Mouse (Mus musculus): ENCODE measurements at regions not wholly inside any gene's neighbourhood (a gene's known extent, or its start where the extent isn't known, plus 50 kb on each side); places are given as distances from the start of the nearest gene placed in this dataset.

DNA sequence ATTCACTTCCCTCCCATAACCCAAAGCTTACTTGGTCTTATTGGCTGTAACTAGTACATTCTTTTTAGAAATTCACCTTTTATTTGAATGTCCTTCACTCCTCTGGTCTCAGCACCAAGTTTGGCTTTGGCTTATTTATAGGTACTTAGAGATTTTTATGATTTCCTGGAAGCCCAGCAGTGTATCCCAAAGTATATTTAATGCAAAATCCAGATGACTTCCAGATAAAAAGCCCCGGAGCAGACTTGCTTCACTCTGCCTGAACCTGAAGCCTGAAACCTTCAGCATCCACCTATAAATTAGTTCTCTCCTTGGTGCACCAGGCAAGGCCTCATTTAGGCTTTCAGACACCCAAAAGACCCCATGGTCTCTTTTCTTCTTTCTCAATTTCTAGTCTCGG, 250.8 kb downstream of the Tle4 start:
- no peak for DNase-seq

DNA sequence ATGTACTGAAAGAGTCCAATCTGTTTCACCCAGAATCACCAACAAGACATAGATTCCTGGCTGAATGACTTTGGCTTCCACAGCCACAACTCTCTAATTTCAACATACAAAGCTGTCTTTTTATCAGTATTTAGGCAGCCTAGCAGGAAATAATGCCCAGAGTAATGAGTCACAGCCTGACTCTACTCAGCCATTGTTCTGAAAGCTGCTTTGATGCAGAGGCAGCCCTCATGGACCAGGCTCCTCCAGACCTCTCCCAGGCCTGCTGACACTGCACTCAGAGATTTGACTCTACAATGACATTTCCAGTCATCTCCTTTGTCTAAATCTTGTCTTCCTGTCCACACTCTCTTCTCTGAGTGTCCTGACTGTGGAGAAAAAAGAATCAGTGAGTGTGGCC, 250.4 kb downstream of the Tle4 start:
- DNase-seq, result no peak

GRCm38 (mm10) chr19:14349753-14350152, 248.1 kb downstream of the Tle4 start:
- no peak for DNase-seq

DNA sequence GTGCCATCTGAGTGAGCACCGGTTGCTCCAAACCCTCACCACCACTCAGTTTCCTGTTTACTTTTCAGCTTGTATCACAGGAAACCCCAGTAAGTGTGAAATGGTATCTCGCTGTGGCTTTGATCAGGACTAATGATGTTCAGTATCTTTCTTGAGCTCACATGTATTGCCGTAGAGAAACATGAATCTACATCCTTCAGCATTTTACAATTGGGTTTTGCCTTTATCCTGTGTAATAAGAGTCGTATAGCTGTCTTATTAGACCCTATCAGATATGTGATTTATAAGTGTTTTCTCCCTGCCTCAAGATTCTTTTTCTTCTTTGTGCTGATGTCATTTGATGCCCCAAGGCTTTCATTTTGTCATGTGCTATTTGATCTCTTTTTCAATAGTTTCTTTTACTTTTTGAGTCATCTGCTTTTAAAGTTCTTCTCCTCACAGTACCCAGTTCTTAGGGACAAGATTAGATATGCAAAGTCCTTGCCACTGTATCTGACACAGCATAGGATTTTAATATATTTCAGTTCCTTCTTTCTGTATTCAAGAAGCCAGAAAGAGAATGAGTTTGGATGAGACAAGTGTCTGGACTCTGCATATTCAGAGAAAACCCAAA, 246.0 kb downstream of the Tle4 start:
- no peak for DNase-seq

- no peak for DNase-seq
Measured at GRCm38 (mm10) chr19:14352551-14352950, 245.3 kb downstream of the Tle4 start.

- no peak for DNase-seq
Measured at GRCm38 (mm10) chr19:14353151-14353550, 244.7 kb downstream of the Tle4 start.

DNA sequence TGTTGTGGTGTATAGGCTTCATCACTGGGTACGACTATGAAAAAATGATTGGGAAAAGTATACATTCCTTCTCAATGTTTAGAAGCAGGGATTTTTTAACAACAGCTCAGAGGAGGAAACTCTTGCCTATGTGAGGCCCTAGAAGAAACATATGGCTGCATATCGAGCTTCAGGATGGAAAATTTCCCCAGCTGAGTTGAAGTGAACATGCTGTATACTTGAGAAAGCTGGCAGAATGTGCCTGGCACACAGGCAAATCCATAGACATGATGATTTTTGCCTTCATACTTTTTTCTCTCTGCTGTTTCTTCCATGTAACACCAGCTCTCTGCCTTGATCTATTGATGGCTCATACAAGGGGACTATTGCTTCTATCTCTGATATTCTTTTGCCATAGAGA, 242.7 kb downstream of the Tle4 start:
- no peak for DNase-seq

DNA sequence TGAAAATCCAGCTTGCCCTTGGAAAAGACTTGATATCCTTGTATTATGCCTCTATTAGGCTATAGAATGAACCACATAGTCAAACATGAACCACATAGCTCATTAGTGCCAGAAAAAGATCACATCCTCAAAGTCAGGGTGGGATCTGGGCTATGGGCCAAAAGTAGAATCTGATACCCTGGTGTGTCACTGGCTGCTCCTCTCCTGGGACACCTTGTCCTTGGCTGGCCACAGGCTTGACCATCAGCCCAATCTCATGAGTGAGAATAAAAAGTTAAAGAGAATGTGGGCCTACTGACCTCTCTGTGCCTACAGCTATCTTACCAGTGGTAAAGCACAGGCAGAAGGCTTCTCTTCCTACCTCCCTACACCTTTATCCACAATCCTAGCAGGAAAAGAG, 241.9 kb downstream of the Tle4 start:
- DNase-seq, result no peak

GRCm38 (mm10) chr19:14360611-14361010, 237.2 kb downstream of the Tle4 start:
- no peak for DNase-seq

DNA sequence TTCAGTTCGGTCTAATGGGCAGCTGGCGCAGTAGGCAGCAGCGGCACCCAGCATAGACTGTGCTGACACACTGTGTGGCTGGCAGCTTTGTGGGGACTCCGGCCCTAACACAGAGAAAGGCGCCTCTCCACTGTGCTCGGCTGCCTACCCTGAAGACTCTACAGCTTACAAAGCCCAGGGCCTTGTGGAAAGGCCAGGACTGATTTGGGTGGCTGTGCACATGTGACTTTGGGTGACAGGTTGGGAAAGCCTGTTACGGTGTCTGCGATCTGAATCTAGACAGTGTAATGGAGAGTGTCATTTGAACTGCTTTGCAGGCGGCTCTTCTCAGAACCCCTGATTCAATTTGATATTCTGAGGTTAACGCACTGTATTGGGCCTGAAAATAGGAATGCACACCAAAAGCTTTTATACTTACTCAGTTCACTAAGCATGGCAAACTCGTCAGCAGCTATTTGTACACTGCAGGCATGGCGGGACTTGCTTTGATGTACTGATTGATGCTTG, 228.7 kb downstream of the Tle4 start:
- DNase-seq, result no peak

- no peak for DNase-seq
Measured at GRCm38 (mm10) chr19:14371360-14371759, 226.5 kb downstream of the Tle4 start.

DNA sequence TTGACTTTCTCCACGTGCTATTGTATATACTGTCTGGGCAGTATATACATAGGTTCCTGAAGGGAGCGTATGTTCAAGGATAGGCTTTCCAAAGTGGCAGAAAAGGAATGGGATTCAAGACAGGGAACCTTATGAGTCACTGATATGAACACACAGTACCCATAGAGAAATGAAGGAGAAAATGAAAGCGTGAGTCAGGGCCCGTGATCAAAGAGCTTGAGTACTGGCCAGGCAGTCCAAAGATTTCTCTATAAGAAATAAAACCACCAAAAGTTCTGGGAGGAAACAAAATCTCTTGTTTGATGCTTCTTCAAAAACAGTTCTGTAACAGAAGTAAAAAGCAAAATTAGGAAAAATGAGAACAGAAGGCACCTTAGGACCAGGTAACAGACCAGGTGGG, 223.9 kb downstream of the Tle4 start:
- DNase-seq, result no peak

DNA sequence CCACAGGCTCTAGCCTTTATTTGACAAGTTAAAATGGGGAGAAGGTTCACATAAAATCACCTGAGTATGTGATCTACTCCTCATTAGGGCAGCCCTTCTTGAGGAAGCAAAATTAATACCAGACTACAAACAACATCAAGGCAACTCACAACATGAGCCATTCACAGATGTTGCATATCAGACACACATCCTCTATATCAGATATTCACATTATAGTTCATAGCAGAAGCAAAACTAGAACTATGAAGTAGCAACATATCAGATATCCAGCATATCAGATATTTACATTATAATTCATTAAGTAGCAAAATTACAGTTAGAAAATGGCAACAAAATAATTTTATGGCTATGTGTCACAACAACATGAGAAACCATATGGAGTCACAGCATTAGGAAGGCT, 217.0 kb downstream of the Tle4 start:
- no peak for DNase-seq

DNA sequence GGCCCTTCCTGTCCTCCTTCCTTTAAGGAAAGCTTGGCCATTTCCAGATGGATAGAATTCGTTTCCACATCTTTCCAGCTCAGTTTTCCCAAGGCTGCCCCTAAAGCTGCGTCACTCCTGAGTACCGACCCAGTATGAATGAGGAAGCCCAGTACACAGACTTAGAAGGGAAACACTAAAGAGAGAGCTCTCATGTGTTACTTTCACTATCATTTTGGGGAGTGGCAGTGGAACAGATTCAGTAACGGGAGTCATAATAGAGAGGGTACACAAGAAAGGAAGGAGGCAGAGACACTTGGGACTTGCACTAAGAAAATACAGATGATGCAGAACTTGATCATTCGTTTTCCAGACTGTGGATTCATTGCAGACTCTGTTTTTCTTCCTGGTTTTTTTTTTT, 210.1 kb downstream of the Tle4 start:
- no peak for DNase-seq

DNA sequence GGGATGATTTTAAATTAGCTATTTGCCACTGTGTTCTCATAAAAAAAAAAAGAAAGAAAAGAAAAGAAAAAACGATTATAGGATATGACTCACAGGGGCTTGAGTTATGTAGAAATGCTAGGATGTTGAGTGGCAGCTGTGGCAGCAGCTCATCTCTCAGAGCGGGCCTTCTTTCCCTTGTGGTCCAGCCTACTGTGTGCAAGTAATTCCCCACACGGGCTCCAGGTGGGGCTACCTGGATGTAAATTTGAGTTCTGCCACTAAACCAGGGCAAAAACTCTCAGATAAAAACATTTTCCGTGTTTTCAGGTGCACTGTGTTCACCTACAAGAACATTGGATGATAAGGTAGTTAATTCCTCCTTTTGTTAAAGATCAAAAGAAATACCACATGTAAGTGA, 209.3 kb downstream of the Tle4 start:
- DNase-seq, result no peak

DNA sequence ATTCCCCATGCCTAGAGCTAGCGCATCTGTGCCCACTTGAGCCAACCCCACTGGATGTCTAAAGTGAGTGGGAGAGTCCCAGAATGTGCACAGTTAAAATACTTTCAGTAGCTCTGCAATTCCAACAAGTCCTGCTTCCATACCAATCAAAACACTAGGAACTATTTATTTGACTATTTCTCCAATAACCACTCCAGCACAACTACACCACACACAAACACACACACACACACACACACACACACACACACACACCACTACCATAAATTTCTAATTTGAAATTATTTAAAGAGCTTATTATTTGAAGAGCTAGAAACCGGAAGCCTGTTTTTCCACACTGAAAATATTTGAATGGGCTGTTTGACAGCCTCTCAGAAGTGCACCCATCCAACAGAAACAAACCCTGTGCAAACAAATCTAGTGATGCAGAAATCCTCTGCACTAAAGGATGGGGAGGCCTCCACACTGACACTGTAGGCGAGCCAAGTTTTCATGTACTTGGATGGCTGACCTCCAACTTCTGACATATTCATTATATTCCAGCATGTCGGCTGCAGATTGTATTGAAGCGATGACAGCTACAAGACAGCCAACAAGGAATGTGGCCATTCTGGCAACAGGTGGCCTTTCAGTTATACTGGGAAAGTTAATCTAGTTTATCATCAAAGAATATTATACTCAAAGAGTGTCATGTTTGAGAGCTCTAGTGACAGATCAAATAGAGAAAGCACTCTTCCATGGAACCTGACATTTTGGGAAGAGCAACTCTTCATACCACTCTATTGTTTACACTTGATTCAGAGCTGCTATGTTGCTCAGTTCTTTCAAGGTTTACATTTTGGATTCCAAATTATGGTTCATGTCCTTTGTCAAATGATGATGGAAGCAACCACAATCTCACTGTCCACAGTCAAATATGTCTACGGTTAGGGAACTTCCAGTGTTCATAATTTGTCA, 207.7 kb downstream of the Tle4 start:
- no peak for DNase-seq

DNA sequence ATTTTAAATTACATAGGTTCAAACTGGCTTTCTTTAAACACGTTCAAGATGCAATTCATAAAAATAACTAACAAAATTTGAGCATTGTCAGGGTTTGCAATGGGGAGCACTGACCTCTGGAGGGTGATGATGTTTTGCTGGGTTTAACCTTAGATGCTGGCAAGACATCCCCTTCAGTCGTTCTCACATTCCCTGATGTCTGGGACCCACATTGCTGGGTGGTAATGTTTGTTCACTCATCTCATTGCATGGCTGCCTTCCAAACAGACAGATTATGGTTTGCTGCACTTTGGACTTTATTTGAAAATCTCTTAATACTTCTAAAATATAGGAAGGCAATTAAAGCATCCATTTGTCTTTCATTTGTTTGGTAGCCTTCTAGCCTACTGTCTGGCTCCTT, 206.9 kb downstream of the Tle4 start:
- no peak for DNase-seq
